Mouse (Mus musculus) layer of hippocampus, adult 6 months (tissue): ENCODE data around the gene Bend3. TPM values are rescaled to one million over a fixed set of nuclear protein-coding genes. Genes with fewer than 3 reads are reported as not detected.

ENCODE experiments used
- long read RNA-seq, 2 experiments: library from polyadenylated mRNA; unstranded; transcript quantifications; one replicate each; pipeline ENCODE4 v2.0.0; 2019 to 2020
- polyA plus RNA-seq: library from polyadenylated mRNA; unstranded; fragments of <200 nt; fragmentation: Nextera tagmentation; gene quantifications from 2 replicates; pipeline ENCODE4 v1.2.3, GENCODE M21; 2021

The Bend3 gene
- polyA plus RNA-seq = 0.43 and 0.54 TPM in 2 replicates
- long read RNA-seq, experiment 1 = 0 reads
- long read RNA-seq, experiment 2 = 0 reads

DNA sequence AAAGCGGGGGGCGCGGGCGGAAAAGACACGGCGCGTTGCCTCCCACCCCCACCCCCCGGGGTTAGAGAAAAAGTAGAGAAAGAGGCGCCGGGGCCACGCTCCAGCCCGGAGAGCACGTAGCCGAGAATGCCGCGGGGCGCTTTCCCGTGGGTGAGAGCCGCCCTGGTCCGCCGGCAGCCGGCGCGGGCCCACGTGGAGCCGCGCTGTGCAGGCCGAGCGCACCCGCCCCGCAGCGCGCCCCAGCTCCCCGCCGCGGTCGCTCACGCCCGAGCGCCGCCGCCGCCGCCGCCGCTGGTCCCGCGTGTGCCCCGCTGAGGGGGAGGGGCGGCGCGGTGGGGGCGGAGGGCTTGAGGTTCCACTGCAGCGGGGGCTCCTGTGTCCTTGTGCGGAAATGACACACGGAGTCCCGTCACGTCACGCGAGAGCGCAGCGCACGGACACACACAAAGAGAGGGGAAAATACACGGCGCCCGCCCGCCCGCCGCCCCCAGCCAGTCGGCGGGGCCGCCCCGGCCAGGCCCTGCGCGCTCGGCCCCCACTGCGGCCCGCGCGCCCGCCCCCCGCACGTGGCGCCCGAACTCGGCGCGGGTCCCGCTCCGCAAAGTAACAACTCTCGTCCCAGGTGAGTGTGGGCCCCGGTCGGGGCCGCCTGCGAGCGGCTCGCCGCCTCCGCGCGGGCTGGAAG is at the start of gene Bend3:
Bend3 (plus strand) TSS at position 81 of the 685 bp plus-strand sequence.

DNA sequence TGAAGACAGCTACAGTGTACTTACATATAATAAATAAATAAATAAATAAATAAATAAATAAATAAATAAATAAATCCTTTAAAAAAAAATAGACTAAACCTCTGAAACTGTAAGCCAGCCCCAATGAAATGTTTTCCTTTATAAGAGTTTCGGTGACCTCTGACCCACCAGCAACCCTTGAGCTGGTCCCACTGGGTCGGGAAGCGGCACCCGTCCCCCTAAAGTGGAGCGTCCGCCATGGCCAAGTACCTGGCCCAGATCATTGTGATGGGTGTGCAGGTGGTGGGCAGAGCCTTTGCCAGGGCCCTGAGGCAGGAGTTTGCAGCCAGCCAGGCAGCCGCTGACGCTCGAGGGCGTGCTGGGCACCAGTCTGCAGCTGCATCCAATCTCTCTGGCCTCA is 45.3 kb downstream of the Bend3 start, which contains the start of gene Gm9803:
Gm9803 (plus strand) TSS at position 154 of the 400 bp plus-strand sequence.

DNA sequence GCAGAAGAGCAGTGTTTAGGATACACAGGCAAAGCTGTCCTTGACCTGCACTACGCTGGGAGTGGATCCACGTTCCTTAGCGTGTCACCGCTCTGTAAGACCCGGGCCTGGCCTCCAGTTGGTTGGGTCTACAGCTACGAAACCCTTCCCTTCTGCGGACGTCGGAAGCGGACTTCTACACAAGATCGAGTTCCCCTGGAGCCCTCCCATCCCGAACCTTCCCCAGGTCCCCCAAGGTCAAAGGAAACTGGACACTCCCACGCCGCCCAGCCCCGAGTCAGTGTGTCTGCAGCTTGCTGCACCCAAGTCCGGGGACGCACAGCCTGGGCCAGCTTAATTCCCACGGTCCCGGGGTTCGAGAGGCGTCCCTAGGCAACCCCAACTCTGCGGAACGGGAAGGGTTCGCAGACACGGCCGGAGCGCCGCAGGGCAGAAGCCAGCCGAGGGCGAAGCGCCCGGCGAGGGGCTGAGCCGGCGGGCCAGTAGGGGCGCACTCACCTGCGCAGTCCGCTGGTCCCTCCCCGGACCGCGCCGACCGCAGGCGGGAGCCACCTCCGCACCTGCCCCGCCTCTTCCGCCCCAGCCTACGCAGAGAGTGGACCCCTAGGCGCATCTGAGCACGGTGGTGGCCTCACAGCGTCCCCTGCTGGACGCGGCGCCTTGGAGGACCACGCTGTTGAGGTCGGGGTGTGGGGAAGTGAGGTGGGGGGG is 62.0 kb downstream of the Bend3 start, which contains the start of gene 1700021F05Rik:
1700021F05Rik (minus strand) TSS at position 553 of the 711 bp plus-strand sequence.

Other genes starting within 250 kb of the Bend3 start
- gene Gm9803, start 45.3 kb downstream of the Bend3 start, polyA plus RNA-seq = 12.3 and 15.5 TPM in 2 replicates
- 86.0 and 92.0 TPM in 2 replicates for gene 1700021F05Rik, start 62.2 kb downstream of the Bend3 start, polyA plus RNA-seq
- gene Cd24a, start 99.5 kb downstream of the Bend3 start, polyA plus RNA-seq = 7.0 and 8.1 TPM in 2 replicates